Mouse (Mus musculus) heart, embryonic 10.5 days (tissue): Measurements from ENCODE around the gene Mpv17. TPM values are rescaled to one million over a fixed set of nuclear protein-coding genes. Genes with fewer than 3 reads are reported as not detected.
A peak's percentile ranks its signal among the peaks of the same experiment; 100 is the strongest.

Experiments used
- DNase-seq: peaks from one replicate; pipeline ENCODE4 v3.0.0-alpha.2; 2017; ENCODE audit warnings: low spot score
- H3K27ac ChIP-seq: fragments of 300-500 bp; sonication (generic); 2 replicates; pipeline ENCODE4 v1.5.1; 2016; ENCODE audit warnings: mild to moderate bottlenecking
- H3K27me3 ChIP-seq: fragments of 300-500 bp; sonication (generic); 2 replicates; pipeline ENCODE4 v1.6.1; 2016; ENCODE audit warnings: mild to moderate bottlenecking; ENCODE audit not compliant: poor library complexity, insufficient read depth, severe bottlenecking
- H3K36me3 ChIP-seq: fragments of 300-500 bp; sonication (generic); 2 replicates; pipeline ENCODE4 v1.6.1; 2016; ENCODE audit warnings: mild to moderate bottlenecking, moderate library complexity
- H3K4me1 ChIP-seq: fragments of 300-500 bp; sonication (generic); 2 replicates; pipeline ENCODE4 v1.6.1; 2016; ENCODE audit warnings: mild to moderate bottlenecking
- H3K4me3 ChIP-seq: fragments of 300-500 bp; sonication (generic); 2 replicates; pipeline ENCODE4 v1.5.1; 2016; ENCODE audit warnings: mild to moderate bottlenecking, moderate library complexity
- H3K9me3 ChIP-seq: fragments of 300-500 bp; sonication (generic); 2 replicates; pipeline ENCODE4 v1.6.1; 2016; ENCODE audit warnings: mild to moderate bottlenecking, moderate library complexity
- WGBS: fragments of 180-500 bp; shearing (Covaris S2); methylation state at CpG from one replicate; pipeline ENCODE4 v1.1.7; 2016; 5-methylcytosine and 5-hydroxymethylcytosine counted together
- polyA plus RNA-seq: library from polyadenylated mRNA; unstranded; fragments of >200 nt; fragmentation: Nextera tagmentation; extraction: Ambion mirVana; gene quantifications from 2 replicates; pipeline ENCODE4 v1.2.1, GENCODE M21; 2016

The Mpv17 gene
- polyA plus RNA-seq, 1 experiment from 2014 or later = 77.3 TPM

GRCm38 (mm10) chr5:31116912-31117311 lies 37.1 kb downstream of the Mpv17 start:
- peak overlapping the region; percentile 57 for H3K4me3 ChIP-seq
- no peaks in the 10 kb centered on the region for H3K36me3 ChIP-seq
- DNase-seq = no peak
- H3K27ac ChIP-seq = peak overlapping the region; percentile 86
- no peaks in the 10 kb centered on the region for H3K27me3 ChIP-seq
- WGBS = 12% methylated on average over 10 of the region's 10 CpGs
- H3K4me1 ChIP-seq = peaks cover 10% of the 10 kb centered on the region
- H3K9me3 ChIP-seq = no peaks in the 10 kb centered on the region

- peak within 1 kb of the TSS; percentile 86 for H3K27ac ChIP-seq
- peak within 1 kb of the TSS; percentile 57 for H3K4me3 ChIP-seq
- H3K9me3 ChIP-seq = no peaks in the 10 kb centered on the region
- H3K4me1 ChIP-seq = peaks cover 10% of the 10 kb centered on the region
- H3K27me3 ChIP-seq = no peaks in the 10 kb centered on the region
- 18% methylated on average over 3 of the region's 3 CpGs for WGBS
- no peaks in the 10 kb centered on the region for H3K36me3 ChIP-seq
- DNase-seq = no peak
These were observed 37.7 kb downstream of the Mpv17 start, which contains the start of gene Trim54 for GRCm38 (mm10) chr5:31116354-31116753. Gene Trim54 (plus strand): TSS chr5:31116712.

- H3K4me3 ChIP-seq = no peak overlapping the region
- no peak for DNase-seq
- WGBS = 30% methylated on average over 7 of the region's 7 CpGs
- H3K27ac ChIP-seq = no peak overlapping the region
- H3K36me3 ChIP-seq = no peaks in the 10 kb centered on the region
- no peaks in the 10 kb centered on the region for H3K9me3 ChIP-seq
- peaks cover 6% of the 10 kb centered on the region for H3K27me3 ChIP-seq
- H3K4me1 ChIP-seq = no peaks in the 10 kb centered on the region
These were observed 43.3 kb downstream of the Mpv17 start for GRCm38 (mm10) chr5:31110781-31111180.

GRCm38 (mm10) chr5:31108000-31108490 lies 46.0 kb downstream of the Mpv17 start, which contains the start of gene Slc30a3:
Gene Slc30a3 (minus strand): TSS chr5:31108237.
- H3K27ac ChIP-seq = no peak within 1 kb of the TSS
- no peak for DNase-seq
- no peaks in the 10 kb centered on the region for H3K9me3 ChIP-seq
- H3K36me3 ChIP-seq = no peaks in the 10 kb centered on the region
- H3K27me3 ChIP-seq = peaks cover 6% of the 10 kb centered on the region
- no peak within 1 kb of the TSS for H3K4me3 ChIP-seq
- no peaks in the 10 kb centered on the region for H3K4me1 ChIP-seq
- WGBS = 86% methylated on average over 18 of the region's 18 CpGs

- no peaks in the 10 kb centered on the region for H3K4me1 ChIP-seq
- H3K36me3 ChIP-seq = no peaks in the 10 kb centered on the region
- no peak for DNase-seq
- H3K4me3 ChIP-seq = no peak within 1 kb of the TSS
- no peaks in the 10 kb centered on the region for H3K9me3 ChIP-seq
- H3K27ac ChIP-seq = no peak within 1 kb of the TSS
- H3K27me3 ChIP-seq = peaks cover 6% of the 10 kb centered on the region
- WGBS = 80% methylated on average over 9 of the region's 9 CpGs
These were observed 48.2 kb downstream of the Mpv17 start, which contains the start of gene Dnajc5g for GRCm38 (mm10) chr5:31105814-31106335. Gene Dnajc5g (plus strand): TSS chr5:31106285.

- Histone ChIP-seq H3K4me3 (peak overlapping the region; percentile 54), H3K27ac (peak overlapping the region; percentile 67), H3K9me3 (no peaks in the 10 kb centered on the region), H3K4me1 (peaks cover 38% of the 10 kb centered on the region), H3K27me3 (peaks cover 89% of the 10 kb centered on the region), H3K36me3 (no peaks in the 10 kb centered on the region)
- 30% methylated on average over 11 of the region's 11 CpGs for WGBS
- DNase-seq = no peak
These were observed 58.2 kb downstream of the Mpv17 start for GRCm38 (mm10) chr5:31095711-31096480.

GRCm38 (mm10) chr5:31094799-31095691 lies 59.0 kb downstream of the Mpv17 start:
- Histone ChIP-seq H3K36me3 (no peaks in the 10 kb centered on the region), H3K27ac (peak overlapping the region; percentile 67), H3K27me3 (peaks cover 98% of the 10 kb centered on the region), H3K4me1 (peaks cover 38% of the 10 kb centered on the region), H3K4me3 (peak overlapping the region; percentile 54), H3K9me3 (no peaks in the 10 kb centered on the region)
- WGBS = under 1% methylated on average over 59 of the region's 59 CpGs
- DNase-seq = no peak

GRCm38 (mm10) chr5:31094100-31094798 lies 59.8 kb downstream of the Mpv17 start:
- Histone ChIP-seq H3K36me3 (no peaks in the 10 kb centered on the region), H3K4me1 (peaks cover 38% of the 10 kb centered on the region), H3K9me3 (no peaks in the 10 kb centered on the region), H3K4me3 (peak overlapping the region; percentile 54), H3K27me3 (peaks cover 99% of the 10 kb centered on the region), H3K27ac (peak overlapping the region; percentile 67; the same call in 1 of the 2 replicates)
- 4% methylated on average over 29 of the region's 29 CpGs for WGBS
- no peak for DNase-seq

- no peaks in the 10 kb centered on the region for H3K9me3 ChIP-seq
- peak overlapping the region; percentile 54 for H3K4me3 ChIP-seq
- peaks cover 100% of the 10 kb centered on the region for H3K27me3 ChIP-seq
- under 1% methylated on average over 53 of the region's 54 CpGs for WGBS
- H3K36me3 ChIP-seq = no peaks in the 10 kb centered on the region
- DNase-seq = no peak
- H3K27ac ChIP-seq = peak overlapping the region; percentile 13
- peaks cover 38% of the 10 kb centered on the region for H3K4me1 ChIP-seq
These were observed 60.7 kb downstream of the Mpv17 start for GRCm38 (mm10) chr5:31093151-31094041.

- no peak for DNase-seq
- 3% methylated on average over 53 of the region's 53 CpGs for WGBS
- Histone ChIP-seq H3K27me3 (peaks cover 100% of the 10 kb centered on the region), H3K27ac (peak overlapping the region; percentile 13), H3K4me3 (peak overlapping the region; percentile 54), H3K4me1 (peaks cover 38% of the 10 kb centered on the region), H3K9me3 (no peaks in the 10 kb centered on the region), H3K36me3 (no peaks in the 10 kb centered on the region)
These were observed 61.6 kb downstream of the Mpv17 start for GRCm38 (mm10) chr5:31092231-31092975.
